Mouse (Mus musculus): Measurements from ENCODE around the gene Cps1.

DNA sequence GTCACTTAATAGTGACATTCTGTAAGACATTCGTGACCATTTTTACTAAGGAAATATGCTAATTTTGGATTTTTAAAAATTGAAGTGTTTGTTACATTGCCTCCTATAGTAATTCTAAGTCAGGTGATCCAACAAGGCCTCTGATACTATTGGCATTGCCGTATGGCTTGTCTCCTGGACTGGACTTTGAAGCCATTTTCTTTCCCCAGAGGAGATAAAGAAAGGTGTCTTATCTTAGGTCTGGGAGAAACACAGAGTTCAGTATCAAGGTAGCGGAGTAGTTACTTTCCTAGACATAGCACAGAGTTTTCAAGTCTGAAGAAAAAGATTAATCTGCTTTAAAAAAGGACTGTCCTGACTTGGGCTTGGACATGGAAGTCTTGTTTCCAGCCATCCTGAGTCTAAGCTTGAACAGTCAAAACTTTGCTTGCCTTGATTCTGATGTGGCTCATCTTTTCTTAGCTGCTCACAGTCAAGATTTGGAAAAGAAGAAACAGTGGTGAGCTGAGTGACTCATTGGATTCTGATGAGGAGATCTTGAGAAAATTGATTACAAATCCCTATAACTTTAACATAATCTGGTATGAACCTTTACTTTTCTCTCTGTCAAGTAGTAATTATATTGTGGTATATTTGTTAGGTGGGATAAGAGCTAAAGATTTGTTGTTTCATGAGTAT lies 11.1 kb upstream of the Cps1 start:
- TF ChIP-seq EP300 (IDR thresholded peaks at IDR 0.05; ENCODE audit: insufficient read depth, low read depth, low read length), result no peak
- no peak for TF ChIP-seq CTCF (IDR thresholded peaks at IDR 0.05; ENCODE audit: low read depth, low read length)

Measured in ES-Bruce4 (cell line).